Mouse (Mus musculus): ENCODE data around the gene Lmna.

Gene Lmna

GRCm38 (mm10) chr3:88509692-88510420 is at the start of gene Lmna:
Gene Lmna, minus strand, starts transcription at chr3:88509956.
- no peak for DNase-seq (ENCODE audit: low read depth, low spot score)

GRCm38 (mm10) chr3:88556616-88557015 is 46.9 kb upstream of the Lmna start:
- no peak for DNase-seq (ENCODE audit: low read depth, low spot score)

- DNase-seq (ENCODE audit: low read depth, low spot score), result no peak
Measured at GRCm38 (mm10) chr3:88555731-88556130, 46.0 kb upstream of the Lmna start.

GRCm38 (mm10) chr3:88555069-88555605 is 45.4 kb upstream of the Lmna start:
- DNase-seq (ENCODE audit: low read depth, low spot score), result no peak

- DNase-seq (ENCODE audit: low read depth, low spot score), result peak; percentile 34
Measured at GRCm38 (mm10) chr3:88553880-88554586, 44.3 kb upstream of the Lmna start.

GRCm38 (mm10) chr3:88553525-88553879 is 43.7 kb upstream of the Lmna start, which contains the start of gene Ubqln4:
Gene Ubqln4, plus strand, starts transcription at chr3:88553758.
- DNase-seq (ENCODE audit: low read depth, low spot score), result peak; percentile 72

GRCm38 (mm10) chr3:88552676-88553524 is 43.1 kb upstream of the Lmna start, which contains the start of gene Lamtor2:
Gene Lamtor2, minus strand, starts transcription at chr3:88553074.
- DNase-seq (ENCODE audit: low read depth, low spot score), result peak; percentile 91

- no peak for DNase-seq (ENCODE audit: low read depth, low spot score)
Measured at GRCm38 (mm10) chr3:88552082-88552645, 42.4 kb upstream of the Lmna start.

GRCm38 (mm10) chr3:88551586-88551985 is 41.8 kb upstream of the Lmna start:
- no peak for DNase-seq (ENCODE audit: low read depth, low spot score)

- no peak for DNase-seq (ENCODE audit: low read depth, low spot score)
Measured at GRCm38 (mm10) chr3:88548180-88548917, 38.6 kb upstream of the Lmna start, which contains the start of gene Rab25. Gene Rab25, minus strand, starts transcription at chr3:88548300.

- no peak for DNase-seq (ENCODE audit: low read depth, low spot score)
Measured at GRCm38 (mm10) chr3:88546674-88547418, 37.1 kb upstream of the Lmna start.

GRCm38 (mm10) chr3:88544955-88545591 is 35.3 kb upstream of the Lmna start:
- DNase-seq (ENCODE audit: low read depth, low spot score), result no peak

GRCm38 (mm10) chr3:88544514-88544913 is 34.8 kb upstream of the Lmna start:
- no peak for DNase-seq (ENCODE audit: low read depth, low spot score)

- DNase-seq (ENCODE audit: low read depth, low spot score), result no peak
Measured at GRCm38 (mm10) chr3:88543651-88544410, 34.1 kb upstream of the Lmna start.

GRCm38 (mm10) chr3:88543174-88543573 is 33.4 kb upstream of the Lmna start:
- no peak for DNase-seq (ENCODE audit: low read depth, low spot score)

GRCm38 (mm10) chr3:88542486-88542885 is 32.7 kb upstream of the Lmna start:
- no peak for DNase-seq (ENCODE audit: low read depth, low spot score)

GRCm38 (mm10) chr3:88541622-88542401 is 32.1 kb upstream of the Lmna start:
- DNase-seq (ENCODE audit: low read depth, low spot score), result no peak

GRCm38 (mm10) chr3:88540085-88540484 is 30.3 kb upstream of the Lmna start:
- DNase-seq (ENCODE audit: low read depth, low spot score), result no peak
